Mouse (Mus musculus) E14TG2a.4 (cell line): ENCODE measurements around the gene Usp53.

Experiments used
- CTCF ChIP-seq: conservative IDR thresholded peaks from 2 replicates; pipeline ENCODE4 v1.5.1; 2014; ENCODE audit warnings: low read length
- NANOG ChIP-seq: IDR thresholded peaks from 2 replicates; pipeline ENCODE4 v1.6.1; 2014; ENCODE audit warnings: borderline replicate concordance, low read length, mixed read lengths

- TF ChIP-seq CTCF (no peak), NANOG (no peak)
These were observed 86.1 kb downstream of the Usp53 start for GRCm38 (mm10) chr3:122898254-122898653.
